In genomic region chr4:145193406-145193805, GRCm38 (mm10) we compare ENCODE assay signal across 8 mouse cellular contexts. TPM values are rescaled to one million over a fixed set of nuclear protein-coding genes. Genes with fewer than 3 reads are reported as not detected.
DNase-seq lines count a peak whose midpoint lies in the region; ATAC-seq and TF ChIP-seq lines count a peak whose summit lies in the region.

No protein-coding gene starts in this region.

- peak overlapping the region; percentile 98 for H3K4me2 ChIP-seq in hindbrain, embryonic 13.5 days
- H3K4me2 ChIP-seq in midbrain, embryonic 12.5 days (replicated peaks) = peak overlapping the region; percentile 97

- no peaks in the 10 kb centered on the region for H3K36me3 ChIP-seq in kidney, adult 2 months (ENCODE audit: control insufficient read depth, insufficient read depth, low read length)
- H3K36me3 ChIP-seq in hindbrain, embryonic 13.5 days = peaks cover 19% of the 10 kb centered on the region
- H3K36me3 ChIP-seq in midbrain, embryonic 12.5 days = peaks cover 16% of the 10 kb centered on the region

- TF ChIP-seq CTCF in kidney, adult 2 months (conservative IDR thresholded peaks at IDR 0.05; ENCODE audit: insufficient read depth, insufficient read length, low read depth, low read length) = no peak

- no peak for TF ChIP-seq POLR2A in kidney, adult 2 months (IDR thresholded peaks at IDR 0.05; ENCODE audit: low read depth, low read length)

- peak overlapping the region; percentile 89; the same call in 1 of the 2 replicates for H3K4me3 ChIP-seq in kidney, adult 2 months (ENCODE audit: insufficient read depth, low read depth, low read length)
- H3K4me3 ChIP-seq in brown adipose tissue, adult 24 weeks (ENCODE audit: insufficient read depth, low read depth, low read length) = peak overlapping the region; percentile 91
- H3K4me3 ChIP-seq in hindbrain, embryonic 13.5 days = peak overlapping the region; percentile 98
- peak overlapping the region; percentile 93; the same call in 1 of the 2 replicates for H3K4me3 ChIP-seq in midbrain, embryonic 12.5 days

- DNase-seq in kidney, adult 2 months = no peak
- DNase-seq in kidney, postnatal 25 days = no peak
- no peak for DNase-seq in urinary bladder, adult 2 months (ENCODE audit: low spot score)
- DNase-seq in adrenal gland, postnatal 4 days (ENCODE audit: low spot score in 2 of 2) = no peak

- 18% methylated on average over 3 of the region's 3 CpGs for WGBS in kidney, adult 2 months
- 61% methylated on average over 3 of the region's 3 CpGs for WGBS in hindbrain, embryonic 13.5 days
- 57% methylated on average over 3 of the region's 3 CpGs for WGBS in midbrain, embryonic 12.5 days

- no peak overlapping the region for H3K27ac ChIP-seq in kidney, adult 2 months (ENCODE audit: insufficient read depth, low read depth, low read length)
- peak overlapping the region; percentile 77 for H3K27ac ChIP-seq in brown adipose tissue, adult 24 weeks (replicated peaks; ENCODE audit: low read depth, low read length)
- H3K27ac ChIP-seq in hindbrain, embryonic 13.5 days = no peak overlapping the region
- H3K27ac ChIP-seq in midbrain, embryonic 12.5 days (replicated peaks) = no peak overlapping the region

- no peaks in the 10 kb centered on the region for H3K9me3 ChIP-seq in hindbrain, embryonic 13.5 days
- no peaks in the 10 kb centered on the region for H3K9me3 ChIP-seq in midbrain, embryonic 12.5 days

- H3K9ac ChIP-seq in hindbrain, embryonic 13.5 days = peak overlapping the region; percentile 97
- 0 out of 2 replicates have a peak overlapping the region, but pooled peaks have one; percentile 78 for H3K9ac ChIP-seq in midbrain, embryonic 12.5 days (replicated peaks)

- ATAC-seq in hindbrain, embryonic 13.5 days (ENCODE audit: low FRiP score) = no peak
- no peak for ATAC-seq in midbrain, embryonic 12.5 days (ENCODE audit: low FRiP score, low read depth)
- ATAC-seq in frontal cortex, adult (ENCODE audit: low TSS enrichment) = no peak

- peaks cover 6% of the 10 kb centered on the region; the same call in 1 of the 2 replicates for H3K4me1 ChIP-seq in kidney, adult 2 months (ENCODE audit: control insufficient read depth, insufficient read depth, low read length)
- H3K4me1 ChIP-seq in brown adipose tissue, adult 24 weeks (ENCODE audit: control insufficient read depth, insufficient read depth, insufficient read length, low read length) = peaks cover 3% of the 10 kb centered on the region; the same call in 1 of the 2 replicates
- H3K4me1 ChIP-seq in hindbrain, embryonic 13.5 days (replicated peaks) = peaks cover 19% of the 10 kb centered on the region
- H3K4me1 ChIP-seq in midbrain, embryonic 12.5 days = peaks cover 17% of the 10 kb centered on the region

- H3K27me3 ChIP-seq in kidney, adult 2 months (replicated peaks; ENCODE audit: control insufficient read depth, insufficient read depth, low read length) = no peaks in the 10 kb centered on the region
- no peaks in the 10 kb centered on the region for H3K27me3 ChIP-seq in hindbrain, embryonic 13.5 days
- H3K27me3 ChIP-seq in midbrain, embryonic 12.5 days = no peaks in the 10 kb centered on the region

RNA-seq across cellular contexts. Expression of gene Vps13d, which starts 1.4 kb away (rescaled TPM):
- 18.4 and 19.8 TPM in 2 replicates for polyA plus RNA-seq in kidney, adult 2 months (2012; rRNA removed)
- polyA plus RNA-seq in brown adipose tissue, adult 24 weeks (2012; ENCODE audit: insufficient read depth, insufficient read length, missing spikeins) = 30.9 and 35.6 TPM in 2 replicates
- polyA plus RNA-seq in hindbrain, embryonic 13.5 days (2015; fragmentation: Nextera tagmentation; extraction: Ambion mirVana) = 8.7 and 9.2 TPM in 2 replicates
- 6.3 and 7.9 TPM in 2 replicates for polyA plus RNA-seq in midbrain, embryonic 12.5 days (2016; fragmentation: Nextera tagmentation; extraction: Ambion mirVana)
- polyA plus RNA-seq in urinary bladder, adult 2 months (2012; rRNA removed) = 39.3 TPM in 2 replicates
- 10 to 100 TPM; 58.4 to 59.0 TPM for total RNA-seq in adrenal gland, postnatal 4 days (2021)

RNA-seq across cellular contexts. Expression of gene Tnfrsf1b, which starts 53.3 kb away (rescaled TPM):
- polyA plus RNA-seq in kidney, adult 2 months (2012; rRNA removed) = 6.5 and 8.4 TPM in 2 replicates
- 2.8 and 3.4 TPM in 2 replicates for polyA plus RNA-seq in brown adipose tissue, adult 24 weeks (2012; ENCODE audit: insufficient read depth, insufficient read length, missing spikeins)
- polyA plus RNA-seq in hindbrain, embryonic 13.5 days (2015; fragmentation: Nextera tagmentation; extraction: Ambion mirVana) = 3.2 and 4.1 TPM in 2 replicates
- polyA plus RNA-seq in midbrain, embryonic 12.5 days (2016; fragmentation: Nextera tagmentation; extraction: Ambion mirVana) = 2.6 TPM in 2 replicates
- polyA plus RNA-seq in urinary bladder, adult 2 months (2012; rRNA removed) = 10.5 TPM in 2 replicates
- total RNA-seq in adrenal gland, postnatal 4 days (2021) = 1 to 10 TPM; 7.8 to 9.1 TPM
